Mouse (Mus musculus) kidney, postnatal 10 days (tissue): ENCODE measurements at regions not wholly inside any gene's neighbourhood (a gene's known extent, or its start where the extent isn't known, plus 50 kb on each side); places are given as distances from the start of the nearest gene placed in this dataset.

Source experiments
- DNase-seq: peaks from one replicate; pipeline ENCODE4 v3.0.0; 2021; ENCODE audit warnings: mixed read lengths

GRCm38 (mm10) chr1:159034952-159035351 lies 54.7 kb upstream of the Pappa2 start:
- peak; percentile 39 for DNase-seq

GRCm38 (mm10) chr1:159036371-159036770 lies 56.1 kb upstream of the Pappa2 start:
- DNase-seq: no peak

DNA sequence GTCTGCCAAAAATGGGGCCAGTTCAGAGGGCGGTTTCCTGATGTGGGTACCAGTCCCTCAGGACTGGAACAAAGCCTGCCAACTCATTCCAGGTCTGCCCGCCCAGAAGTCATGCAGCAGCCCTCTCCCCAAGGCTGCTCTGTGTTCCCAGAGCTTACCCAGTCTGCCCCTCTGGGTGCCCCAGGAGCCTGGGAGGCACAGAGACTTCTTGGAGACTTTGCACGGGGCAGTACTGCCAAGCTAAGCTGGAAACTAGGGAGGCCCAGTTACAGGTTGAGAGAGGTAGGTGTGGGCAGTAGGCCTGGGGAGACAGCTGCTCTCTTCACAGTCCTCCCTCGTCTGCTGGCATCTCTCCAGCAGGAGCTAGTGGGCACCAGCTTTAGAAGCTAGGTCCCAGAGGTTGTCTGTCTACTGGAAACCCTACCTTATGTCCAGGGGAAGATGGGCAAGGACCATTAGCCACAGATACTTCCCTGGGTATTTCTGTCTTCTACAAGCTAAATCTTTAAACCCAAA lies 65.6 kb upstream of the Pappa2 start:
- DNase-seq: no peak

DNA sequence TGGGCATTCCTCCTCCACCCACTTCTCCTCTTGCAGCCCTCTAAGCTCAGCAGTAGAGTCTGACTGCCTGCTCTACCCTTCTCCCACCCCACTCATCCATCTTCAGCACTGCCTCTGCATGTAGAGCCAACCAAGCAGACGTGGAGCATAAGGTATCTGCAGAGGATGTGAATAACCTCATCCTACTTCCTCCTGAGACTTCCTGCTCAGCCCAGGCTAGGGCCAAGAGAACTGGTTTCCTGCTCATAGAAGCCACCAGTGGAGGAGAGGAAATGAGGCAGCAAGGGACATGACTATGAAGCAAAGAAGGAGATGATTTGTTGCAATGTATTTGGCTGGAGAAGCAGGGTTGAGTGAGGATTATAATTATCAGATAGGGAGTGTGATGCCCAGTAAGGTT lies 84.7 kb upstream of the Pappa2 start:
- peak; percentile 30 for DNase-seq

DNA sequence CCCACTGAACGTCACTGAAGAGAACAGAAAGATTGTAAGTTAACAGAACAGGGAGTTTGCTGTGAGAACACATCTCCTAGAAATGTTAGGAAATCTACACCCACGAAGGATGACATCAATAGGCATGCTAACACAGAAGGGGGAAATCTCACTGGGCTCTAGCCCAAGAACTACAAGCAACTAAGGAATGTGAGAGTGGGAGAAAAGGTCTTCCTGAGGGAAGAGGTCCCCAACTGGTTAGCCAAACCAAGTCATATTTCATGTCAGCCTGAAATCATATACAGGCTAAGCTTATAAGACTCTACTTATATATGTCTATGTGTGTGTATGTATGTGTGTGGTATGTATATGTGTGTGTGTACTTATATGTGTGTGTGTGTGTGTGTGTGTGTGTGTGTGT lies 118.9 kb upstream of the Pappa2 start:
- DNase-seq: peak; percentile 20

DNA sequence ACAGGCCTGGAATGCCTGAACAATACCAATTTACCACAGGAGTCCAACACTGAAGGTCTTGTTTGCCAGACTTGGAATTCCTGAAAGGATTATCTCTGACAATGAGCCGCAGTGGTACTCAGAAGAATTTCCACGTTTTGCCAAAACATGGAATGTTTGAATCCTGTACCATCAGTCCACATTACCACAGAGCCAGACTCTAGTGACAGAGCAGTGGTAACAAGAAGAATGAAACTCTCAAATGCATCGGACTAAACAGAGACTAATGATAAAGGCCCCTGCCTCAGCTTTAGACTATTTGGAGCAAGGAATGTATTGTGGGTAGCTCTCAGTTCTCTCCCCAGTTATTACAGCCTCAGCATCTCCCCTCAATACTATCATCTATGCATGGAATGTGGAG lies 109.9 kb upstream of the Cop1 start:
- DNase-seq: no peak

- DNase-seq: no peak
Measured at GRCm38 (mm10) chr1:159124874-159125273, 107.2 kb upstream of the Cop1 start.

DNA sequence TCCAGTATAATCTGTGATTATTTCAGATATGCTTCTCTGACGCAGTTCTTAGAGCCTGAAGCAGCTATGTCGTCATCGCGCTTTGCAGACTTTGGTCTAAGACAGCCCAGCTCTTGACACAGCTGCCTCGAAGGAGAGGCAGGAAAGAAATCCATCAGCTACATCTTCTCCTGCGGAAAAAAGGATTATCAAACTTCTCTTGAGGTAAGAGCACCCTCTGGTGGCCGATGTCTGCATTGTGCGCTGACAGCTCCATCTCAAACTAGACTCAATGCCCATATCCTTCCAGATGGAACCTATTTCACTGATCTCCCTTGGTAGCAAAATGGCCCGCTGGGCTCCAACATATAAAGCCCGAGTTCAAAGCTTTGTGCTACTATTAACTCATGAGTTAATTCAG lies 96.8 kb upstream of the Cop1 start:
- DNase-seq: peak; percentile 89

- no peak for DNase-seq
Measured at GRCm38 (mm10) chr1:159147788-159148497, 84.2 kb upstream of the Cop1 start.

DNA sequence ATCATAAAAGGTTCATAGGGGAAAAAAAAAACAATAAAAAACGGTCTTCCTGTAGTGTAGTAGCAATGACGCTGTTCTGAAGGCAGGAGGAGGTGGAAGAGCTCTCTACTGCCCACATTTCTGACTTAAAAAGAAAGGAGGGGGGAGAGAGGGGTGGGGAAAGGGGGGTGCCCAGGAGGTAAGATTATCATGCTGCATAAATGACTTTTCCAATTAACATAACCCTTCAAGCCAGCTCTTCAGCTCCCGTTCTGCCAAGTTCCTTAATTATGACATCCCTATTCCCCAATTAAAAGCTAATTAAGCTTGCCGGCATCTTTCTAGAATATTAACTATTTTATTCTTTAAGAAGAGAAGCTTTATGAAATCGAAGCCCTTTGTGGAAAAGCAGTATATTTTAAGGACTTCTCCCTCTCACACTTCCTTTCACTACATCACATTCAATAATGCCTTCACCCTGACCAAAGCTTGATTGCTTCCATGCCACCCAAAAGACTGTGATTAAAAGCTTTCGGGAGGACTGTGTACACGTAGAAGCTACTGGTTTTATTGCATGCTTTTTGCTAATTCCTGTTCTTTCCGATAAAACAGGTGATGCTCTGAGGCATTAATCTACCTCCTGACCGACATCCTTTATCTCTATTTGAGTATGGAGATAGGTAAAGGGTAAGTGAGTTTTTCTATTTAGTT lies 83.5 kb upstream of the Cop1 start:
- DNase-seq: no peak

DNA sequence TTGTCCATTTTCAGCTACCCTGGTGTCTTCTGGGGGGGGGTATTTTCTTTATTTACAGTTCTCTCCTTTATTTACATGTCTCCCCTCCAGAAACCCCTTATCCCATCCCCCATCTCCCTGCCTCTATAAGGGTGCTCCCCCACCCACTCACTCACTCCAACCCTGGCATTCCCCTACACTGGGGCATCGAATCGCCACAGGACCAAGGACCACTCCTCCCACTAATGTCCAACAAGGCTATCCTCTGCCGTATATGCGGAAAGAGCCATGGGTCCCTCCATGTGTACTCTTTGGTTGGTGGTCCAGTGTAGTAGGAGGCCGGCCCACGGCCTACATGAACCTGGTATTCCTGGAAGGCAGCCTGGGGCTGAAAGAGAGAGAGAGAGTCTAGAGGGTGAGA lies 82.9 kb upstream of the Cop1 start:
- no peak for DNase-seq

DNA sequence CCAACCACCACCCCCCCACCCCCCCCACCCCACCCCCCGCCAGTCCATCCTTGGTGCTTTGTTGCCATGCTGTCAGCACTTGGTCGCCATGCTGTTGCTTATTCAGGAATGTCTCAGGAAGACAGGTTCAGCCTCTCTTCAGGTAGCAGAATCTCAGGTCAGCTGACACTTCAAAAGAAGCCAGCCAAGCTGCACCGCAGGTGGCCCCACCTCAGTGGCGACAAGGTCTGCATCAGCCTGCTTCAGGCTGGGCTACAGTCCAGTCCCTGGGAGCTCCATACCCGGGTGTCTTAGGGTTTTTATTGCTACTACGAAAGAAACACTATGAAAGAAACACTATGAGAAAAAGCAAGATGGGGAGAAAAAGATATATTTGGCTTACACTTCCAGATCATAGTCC lies 82.4 kb upstream of the Cop1 start:
- no peak for DNase-seq

DNA sequence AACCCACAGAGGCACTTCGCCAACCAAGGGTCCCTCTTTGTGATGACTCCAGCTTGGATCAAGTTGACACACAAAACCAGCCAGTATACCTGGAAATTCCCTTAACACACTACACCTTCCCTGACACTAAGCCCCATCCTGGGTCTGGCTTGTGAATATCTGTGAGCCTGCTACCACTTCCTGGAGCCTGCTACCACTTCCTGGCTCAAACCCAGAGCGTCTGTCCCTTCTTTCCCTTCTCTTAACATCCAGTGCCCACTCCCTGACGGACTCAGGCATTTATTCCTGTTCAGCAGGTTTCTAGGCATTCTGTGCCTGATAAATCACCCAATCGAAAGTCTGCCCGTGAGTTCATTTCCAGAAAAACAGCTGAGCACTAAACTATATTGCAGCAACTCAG lies 81.8 kb upstream of the Cop1 start:
- no peak for DNase-seq

- DNase-seq: no peak
Measured at GRCm38 (mm10) chr1:159156428-159156827, 75.7 kb upstream of the Cop1 start.

- no peak for DNase-seq
Measured at GRCm38 (mm10) chr1:159160035-159160960, 71.8 kb upstream of the Cop1 start.

DNA sequence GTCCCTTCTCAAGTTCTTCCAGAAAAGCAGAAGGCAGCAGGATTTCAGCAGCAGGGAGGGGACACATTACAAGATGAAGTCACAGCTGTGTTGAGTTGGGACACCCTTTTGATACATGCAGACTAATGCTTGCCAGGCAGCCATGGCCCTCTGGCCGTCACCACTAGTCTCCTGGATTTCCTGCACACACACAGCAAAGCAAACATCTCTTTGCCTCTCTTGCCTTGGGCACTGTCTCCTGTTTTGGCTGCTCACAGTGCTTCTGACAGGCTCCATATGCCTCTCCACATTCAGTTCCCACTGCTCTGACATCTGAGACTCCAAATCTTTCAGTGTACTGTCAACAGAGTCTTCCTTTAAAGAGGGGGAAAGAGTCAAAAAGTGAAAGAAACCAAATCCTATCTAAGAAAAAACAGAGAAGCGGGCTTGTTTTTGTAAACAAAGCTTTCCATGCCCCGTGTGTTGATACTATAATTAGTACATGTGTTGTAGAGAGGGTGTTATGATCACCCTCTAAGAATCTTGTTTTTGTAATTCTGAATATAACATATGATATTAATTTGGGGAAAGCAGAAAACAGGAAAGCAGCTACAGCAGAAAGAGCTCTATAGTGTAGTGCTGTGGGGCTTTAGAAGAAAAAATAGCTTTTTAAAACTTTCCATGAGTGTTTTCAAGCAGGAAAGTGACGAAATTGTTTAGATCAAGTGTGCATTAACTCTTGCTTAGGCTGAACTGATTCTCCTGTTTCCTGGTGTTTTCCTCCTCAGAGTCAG lies 68.8 kb upstream of the Cop1 start:
- peak; percentile 21 for DNase-seq

DNA sequence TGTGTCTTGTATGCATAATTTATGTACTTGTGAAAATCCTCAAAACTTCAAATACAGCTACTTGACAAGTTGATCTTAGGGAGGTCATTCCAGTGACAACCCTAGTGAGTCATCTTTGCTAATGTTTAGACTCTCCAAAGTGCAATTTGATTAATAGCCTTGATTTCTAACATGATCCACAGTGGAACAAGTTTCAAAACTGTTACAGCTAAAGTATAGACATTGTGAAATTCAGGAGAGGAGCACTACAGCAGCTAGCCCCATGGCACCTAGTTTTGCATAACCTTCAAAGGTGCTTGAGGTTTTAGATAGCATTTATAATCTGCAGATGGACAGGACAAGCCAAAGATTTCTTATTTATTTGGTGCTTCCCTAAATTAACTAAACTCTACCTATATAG lies 50.1 kb upstream of the Cop1 start:
- no peak for DNase-seq
